Mouse (Mus musculus): ENCODE measurements around the gene Tmem184b. TPM values are rescaled to one million over a fixed set of nuclear protein-coding genes. Genes with fewer than 3 reads are reported as not detected.
A peak's percentile ranks its signal among the peaks of the same experiment; 100 is the strongest.

The Tmem184b gene
- polyA plus RNA-seq, 1 experiment, result 168 TPM

DNA sequence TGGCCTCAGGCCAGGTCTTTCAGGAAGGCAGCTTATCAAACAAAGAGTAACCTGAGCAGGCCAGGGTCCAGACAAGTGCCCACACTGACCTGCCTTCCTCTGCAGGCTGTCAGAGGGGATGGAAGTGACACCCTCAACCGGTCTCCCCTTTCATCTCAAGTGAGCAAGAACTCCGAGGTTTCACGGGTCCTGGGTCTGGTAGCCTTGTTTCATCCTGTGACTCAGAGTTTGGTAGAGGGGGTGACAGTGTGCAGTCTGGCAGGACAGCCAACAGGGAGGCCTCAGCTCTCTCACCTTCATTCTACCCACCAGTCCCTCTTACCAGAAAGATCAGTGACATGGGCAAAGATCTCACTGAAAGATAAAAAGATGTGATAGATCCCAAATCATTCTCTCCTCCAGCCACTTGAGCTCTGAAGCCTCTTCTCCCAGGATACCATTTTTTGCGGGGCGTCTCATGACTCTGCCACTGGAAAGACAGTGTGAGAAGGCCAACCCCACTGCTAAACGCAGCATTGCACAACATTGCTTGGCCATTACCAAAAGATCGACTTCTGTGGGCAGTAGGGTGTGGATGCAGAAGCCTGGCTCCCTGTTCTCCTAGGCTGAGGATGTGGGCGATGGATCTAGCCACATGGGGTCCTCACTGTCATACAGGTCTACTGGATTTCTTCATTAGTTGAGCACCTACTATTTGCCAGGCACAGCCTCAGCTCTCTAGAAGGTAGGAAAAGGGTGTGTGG is 57.1 kb downstream of the Tmem184b start, which contains the start of gene Maff:
TSS of gene Maff (plus strand) at position 571 of the 743 bp plus-strand sequence.
- H3K36me3 ChIP-seq (ENCODE audit: control insufficient read depth, insufficient read depth, low read length), result no peaks in the 10 kb centered on the region
- 73% methylated on average over 8 of the region's 8 CpGs for WGBS
- TF ChIP-seq CTCF (IDR thresholded peaks at IDR 0.05; ENCODE audit: extremely low read depth, insufficient read length, insufficient replicate concordance, low read depth, low read length) (no peak), POLR2A (IDR thresholded peaks at IDR 0.05; ENCODE audit: low read depth, low read length) (no peak)
- H3K27ac ChIP-seq (ENCODE audit: insufficient read depth, low read depth, low read length), result peak within 1 kb of the TSS; percentile 82
- no peaks in the 10 kb centered on the region for H3K27me3 ChIP-seq (ENCODE audit: control insufficient read depth, insufficient read depth, low read length)
- peaks cover 15% of the 10 kb centered on the region for H3K4me1 ChIP-seq (ENCODE audit: control insufficient read depth, insufficient read depth, insufficient read length, low read length)
- peak within 1 kb of the TSS; percentile 72 for H3K4me3 ChIP-seq (ENCODE audit: low read depth, low read length)

GRCm38 (mm10) chr15:79344627-79345026 is 58.7 kb downstream of the Tmem184b start:
- no peak overlapping the region for H3K4me3 ChIP-seq (ENCODE audit: low read depth, low read length)
- TF ChIP-seq CTCF (IDR thresholded peaks at IDR 0.05; ENCODE audit: extremely low read depth, insufficient read length, insufficient replicate concordance, low read depth, low read length), result no peak
- TF ChIP-seq POLR2A (IDR thresholded peaks at IDR 0.05; ENCODE audit: low read depth, low read length), result no peak
- H3K4me1 ChIP-seq (ENCODE audit: control insufficient read depth, insufficient read depth, insufficient read length, low read length), result peaks cover 13% of the 10 kb centered on the region
- no peaks in the 10 kb centered on the region for H3K36me3 ChIP-seq (ENCODE audit: control insufficient read depth, insufficient read depth, low read length)
- 33% methylated on average over 4 of the region's 4 CpGs for WGBS
- no peak overlapping the region for H3K27ac ChIP-seq (ENCODE audit: insufficient read depth, low read depth, low read length)
- H3K27me3 ChIP-seq (ENCODE audit: control insufficient read depth, insufficient read depth, low read length), result no peaks in the 10 kb centered on the region

DNA sequence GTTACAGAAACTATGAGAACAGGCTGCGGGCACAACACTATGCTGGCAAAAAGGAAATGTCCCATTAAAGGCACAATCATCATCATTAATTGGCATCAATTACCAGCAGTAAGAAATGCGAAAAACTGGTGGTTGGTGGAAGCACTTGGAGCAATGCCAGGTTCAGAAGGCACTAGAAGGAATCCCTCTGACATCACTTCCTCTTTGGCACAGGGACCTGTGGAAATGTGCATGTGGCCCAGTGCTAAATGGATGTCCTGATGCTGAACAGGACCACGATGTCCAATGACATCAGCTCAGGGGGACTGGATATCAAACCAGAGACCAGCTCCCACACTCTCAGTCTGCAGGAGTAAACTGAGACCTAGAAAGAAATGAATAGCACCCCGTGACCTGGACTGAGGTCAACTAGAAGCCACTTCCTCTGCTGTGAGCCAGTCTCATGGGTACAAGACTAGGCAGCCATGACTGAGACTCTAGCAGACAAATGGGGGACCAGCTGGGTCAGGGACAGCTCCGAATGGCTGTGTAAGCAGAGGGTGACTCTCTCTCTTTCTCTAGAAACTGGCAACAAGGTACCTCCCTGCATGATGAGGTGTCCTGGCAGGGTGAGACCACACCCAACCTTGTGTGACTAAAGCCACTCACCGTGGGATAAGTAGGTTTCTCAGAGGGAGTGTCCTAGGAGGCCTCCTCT is 60.6 kb downstream of the Tmem184b start:
- H3K27ac ChIP-seq (ENCODE audit: insufficient read depth, low read depth, low read length), result no peak overlapping the region
- no peak overlapping the region for H3K4me3 ChIP-seq (ENCODE audit: low read depth, low read length)
- TF ChIP-seq CTCF (IDR thresholded peaks at IDR 0.05; ENCODE audit: extremely low read depth, insufficient read length, insufficient replicate concordance, low read depth, low read length) (no peak), POLR2A (IDR thresholded peaks at IDR 0.05; ENCODE audit: low read depth, low read length) (no peak)
- H3K4me1 ChIP-seq (ENCODE audit: control insufficient read depth, insufficient read depth, insufficient read length, low read length), result peaks cover 10% of the 10 kb centered on the region; the same call in 1 of the 2 replicates
- 60% methylated on average over 6 of the region's 6 CpGs for WGBS
- no peaks in the 10 kb centered on the region for H3K36me3 ChIP-seq (ENCODE audit: control insufficient read depth, insufficient read depth, low read length)
- H3K27me3 ChIP-seq (ENCODE audit: control insufficient read depth, insufficient read depth, low read length), result no peaks in the 10 kb centered on the region

- H3K27ac ChIP-seq (ENCODE audit: insufficient read depth, low read depth, low read length), result no peak overlapping the region
- no peak for TF ChIP-seq POLR2A (IDR thresholded peaks at IDR 0.05; ENCODE audit: low read depth, low read length)
- no peak for TF ChIP-seq CTCF (IDR thresholded peaks at IDR 0.05; ENCODE audit: extremely low read depth, insufficient read length, insufficient replicate concordance, low read depth, low read length)
- H3K27me3 ChIP-seq (ENCODE audit: control insufficient read depth, insufficient read depth, low read length), result no peaks in the 10 kb centered on the region
- WGBS, result 71% methylated on average over 5 of the region's 5 CpGs
- no peaks in the 10 kb centered on the region for H3K36me3 ChIP-seq (ENCODE audit: control insufficient read depth, insufficient read depth, low read length)
- no peak overlapping the region for H3K4me3 ChIP-seq (ENCODE audit: low read depth, low read length)
- peaks cover 13% of the 10 kb centered on the region; the same call in 1 of the 2 replicates for H3K4me1 ChIP-seq (ENCODE audit: control insufficient read depth, insufficient read depth, insufficient read length, low read length)
Measured at GRCm38 (mm10) chr15:79338978-79339377, 64.4 kb downstream of the Tmem184b start.

GRCm38 (mm10) chr15:79335061-79335655 is 68.2 kb downstream of the Tmem184b start:
- H3K4me1 ChIP-seq (ENCODE audit: control insufficient read depth, insufficient read depth, insufficient read length, low read length), result peaks cover 8% of the 10 kb centered on the region; the same call in 1 of the 2 replicates
- no peaks in the 10 kb centered on the region for H3K36me3 ChIP-seq (ENCODE audit: control insufficient read depth, insufficient read depth, low read length)
- H3K27me3 ChIP-seq (ENCODE audit: control insufficient read depth, insufficient read depth, low read length), result no peaks in the 10 kb centered on the region
- H3K27ac ChIP-seq (ENCODE audit: insufficient read depth, low read depth, low read length), result no peak overlapping the region
- WGBS, result 74% methylated on average over 7 of the region's 7 CpGs
- H3K4me3 ChIP-seq (ENCODE audit: low read depth, low read length), result no peak overlapping the region
- TF ChIP-seq CTCF (IDR thresholded peaks at IDR 0.05; ENCODE audit: extremely low read depth, insufficient read length, insufficient replicate concordance, low read depth, low read length) (no peak), POLR2A (IDR thresholded peaks at IDR 0.05; ENCODE audit: low read depth, low read length) (no peak)

GRCm38 (mm10) chr15:79333409-79333808 is 70.0 kb downstream of the Tmem184b start:
- whole genome bisulfite sequencing, result 9% methylated on average over 4 of the region's 4 CpGs
- TF ChIP-seq POLR2A (IDR thresholded peaks at IDR 0.05; ENCODE audit: low read depth, low read length) (no peak), CTCF (IDR thresholded peaks at IDR 0.05; ENCODE audit: extremely low read depth, insufficient read length, insufficient replicate concordance, low read depth, low read length) (no peak)
- H3K27ac ChIP-seq (ENCODE audit: insufficient read depth, low read depth, low read length), result 0 out of 2 replicates have a peak overlapping the region, but pooled peaks have one; percentile 36
- H3K4me3 ChIP-seq (ENCODE audit: low read depth, low read length), result no peak overlapping the region
- H3K27me3 ChIP-seq (ENCODE audit: control insufficient read depth, insufficient read depth, low read length), result no peaks in the 10 kb centered on the region
- no peaks in the 10 kb centered on the region for H3K36me3 ChIP-seq (ENCODE audit: control insufficient read depth, insufficient read depth, low read length)
- H3K4me1 ChIP-seq (ENCODE audit: control insufficient read depth, insufficient read depth, insufficient read length, low read length), result peaks cover 8% of the 10 kb centered on the region; the same call in 1 of the 2 replicates

GRCm38 (mm10) chr15:79330521-79330920 is 72.8 kb downstream of the Tmem184b start:
- 84% methylated on average over 4 of the region's 4 CpGs for WGBS
- no peak overlapping the region for H3K27ac ChIP-seq (ENCODE audit: insufficient read depth, low read depth, low read length)

More at GRCm38 (mm10) chr15:79330521-79330920, 72.8 kb downstream of the Tmem184b start:
- TF ChIP-seq CTCF (IDR thresholded peaks at IDR 0.05; ENCODE audit: extremely low read depth, insufficient read length, insufficient replicate concordance, low read depth, low read length) (no peak), POLR2A (IDR thresholded peaks at IDR 0.05; ENCODE audit: low read depth, low read length) (no peak)
- no peaks in the 10 kb centered on the region for H3K27me3 ChIP-seq (ENCODE audit: control insufficient read depth, insufficient read depth, low read length)
- H3K4me1 ChIP-seq (ENCODE audit: control insufficient read depth, insufficient read depth, insufficient read length, low read length), result peaks cover 16% of the 10 kb centered on the region
- no peaks in the 10 kb centered on the region for H3K36me3 ChIP-seq (ENCODE audit: control insufficient read depth, insufficient read depth, low read length)
- no peak overlapping the region for H3K4me3 ChIP-seq (ENCODE audit: low read depth, low read length)

All from small intestine, adult 2 months (tissue).